In genomic region chr11:40692511-40693365, GRCm38 (mm10) we compare ENCODE assay signal across 8 mouse cellular contexts. TPM values are rescaled to one million over a fixed set of nuclear protein-coding genes. Genes with fewer than 3 reads are reported as not detected.
DNase-seq lines count a peak whose midpoint lies in the region; ATAC-seq and TF ChIP-seq lines count a peak whose summit lies in the region.

No protein-coding gene starts in this region.

- peaks cover 41% of the 10 kb centered on the region for H3K4me1 ChIP-seq in forebrain, embryonic 15.5 days
- H3K4me1 ChIP-seq in lung, embryonic 14.5 days (ENCODE audit: insufficient read depth): peaks cover 9% of the 10 kb centered on the region; the same call in 1 of the 2 replicates
- peaks cover 9% of the 10 kb centered on the region for H3K4me1 ChIP-seq in olfactory bulb, adult 2 months (ENCODE audit: control insufficient read depth, insufficient read depth, low read length)
- H3K4me1 ChIP-seq in thymus, adult 2 months (replicated peaks; ENCODE audit: control insufficient read depth, insufficient read depth, low read length): peaks cover 10% of the 10 kb centered on the region

- WGBS in forebrain, embryonic 15.5 days: under 1% methylated on average over 36 of the region's 36 CpGs
- WGBS in lung, embryonic 14.5 days: under 1% methylated on average over 33 of the region's 36 CpGs
- under 1% methylated on average over 36 of the region's 36 CpGs for WGBS in olfactory bulb, adult 2 months
- under 1% methylated on average over 36 of the region's 36 CpGs for WGBS in thymus, adult 2 months

- intact Hi-C loops in heart, postnatal 36 days (cut with DNase I): loop anchor here (1.0 kb wide), 2 partner anchors 41 to 63 kb away; partner anchors contain the start of genes Ccng1, Hmmr and Nudcd2

- peak; percentile 98 for ATAC-seq in forebrain, embryonic 15.5 days (replicated peaks)
- ATAC-seq in lung, embryonic 14.5 days (ENCODE audit: insufficient read depth): peak; percentile 96

- no peaks in the 10 kb centered on the region for H3K9me3 ChIP-seq in forebrain, embryonic 15.5 days
- no peaks in the 10 kb centered on the region for H3K9me3 ChIP-seq in lung, embryonic 14.5 days (ENCODE audit: low read depth, low read length)

- peak; percentile 90 for DNase-seq in ES-CJ7 (ENCODE audit: low read depth, low spot score)
- DNase-seq in cerebellum, adult 11 months: peak; percentile 91
- peak; percentile 94 to 96 for DNase-seq in heart, postnatal 36 days
- DNase-seq in layer of hippocampus, adult 2 months (ENCODE audit: low spot score in 2 of 2): peak; percentile 93
- DNase-seq in lung, embryonic 14.5 days: peak; percentile 97
- peak; percentile 95 for DNase-seq in thymus, adult 2 months

- no peak for TF ChIP-seq CTCF in layer of hippocampus, adult 2 months (conservative IDR thresholded peaks at IDR 0.05)
- no peak for TF ChIP-seq CTCF in lung, embryonic 14.5 days (IDR thresholded peaks at IDR 0.05; ENCODE audit: low read depth)
- no peak for TF ChIP-seq CTCF in olfactory bulb, adult 2 months (IDR thresholded peaks at IDR 0.05; ENCODE audit: insufficient read depth, low read depth, low read length)
- peak; percentile 38; the same call in 1 of the 2 replicates for TF ChIP-seq CTCF in thymus, adult 2 months (IDR thresholded peaks at IDR 0.05; ENCODE audit: borderline replicate concordance, control insufficient read depth, extremely low read depth, insufficient read depth, low read length, poor library complexity)

- peak overlapping the region; percentile 82 for H3K9ac ChIP-seq in forebrain, embryonic 15.5 days (replicated peaks)
- peak overlapping the region; percentile 84 for H3K9ac ChIP-seq in lung, embryonic 14.5 days

- TF ChIP-seq POLR2A in olfactory bulb, adult 2 months (IDR thresholded peaks at IDR 0.05; ENCODE audit: insufficient read depth, low read depth, low read length): peak; percentile 67
- TF ChIP-seq POLR2A in thymus, adult 2 months (IDR thresholded peaks at IDR 0.05; ENCODE audit: control insufficient read depth, extremely low read depth, insufficient read depth, low read length, poor library complexity): peak; percentile 88

- H3K4me2 ChIP-seq in forebrain, embryonic 15.5 days (replicated peaks): peak overlapping the region; percentile 94
- H3K4me2 ChIP-seq in lung, embryonic 14.5 days: peak overlapping the region; percentile 80

- H3K4me3 ChIP-seq in forebrain, embryonic 15.5 days: peak overlapping the region; percentile 90
- H3K4me3 ChIP-seq in layer of hippocampus, adult 2 months: peak overlapping the region; percentile 94
- H3K4me3 ChIP-seq in lung, embryonic 14.5 days (ENCODE audit: low read depth, low read length): peak overlapping the region; percentile 83
- H3K4me3 ChIP-seq in olfactory bulb, adult 2 months (ENCODE audit: insufficient read depth, low read depth, low read length): peak overlapping the region; percentile 96
- peak overlapping the region; percentile 73 for H3K4me3 ChIP-seq in thymus, adult 2 months (ENCODE audit: control insufficient read depth, insufficient read depth, low read length)

- H3K27ac ChIP-seq in forebrain, embryonic 15.5 days (replicated peaks): peak overlapping the region; percentile 82
- peak overlapping the region; percentile 96 for H3K27ac ChIP-seq in layer of hippocampus, adult 2 months
- peak overlapping the region; percentile 98 for H3K27ac ChIP-seq in lung, embryonic 14.5 days (ENCODE audit: low read depth)
- peak overlapping the region; percentile 75; the same call in 1 of the 2 replicates for H3K27ac ChIP-seq in olfactory bulb, adult 2 months (ENCODE audit: insufficient read depth, low read depth, low read length)
- peak overlapping the region; percentile 91 for H3K27ac ChIP-seq in thymus, adult 2 months (ENCODE audit: control insufficient read depth, insufficient read depth, low read length)

- no peaks in the 10 kb centered on the region for H3K36me3 ChIP-seq in forebrain, embryonic 15.5 days
- no peaks in the 10 kb centered on the region for H3K36me3 ChIP-seq in lung, embryonic 14.5 days (ENCODE audit: insufficient read depth)
- H3K36me3 ChIP-seq in thymus, adult 2 months (ENCODE audit: control insufficient read depth, insufficient read depth, low read length): no peaks in the 10 kb centered on the region

- H3K27me3 ChIP-seq in forebrain, embryonic 15.5 days: no peaks in the 10 kb centered on the region
- no peaks in the 10 kb centered on the region for H3K27me3 ChIP-seq in lung, embryonic 14.5 days (ENCODE audit: insufficient read depth, low read length)
- no peaks in the 10 kb centered on the region for H3K27me3 ChIP-seq in thymus, adult 2 months (ENCODE audit: control insufficient read depth, insufficient read depth, low read length)

RNA-seq across cellular contexts. Expression of gene Mat2b, which starts 2.3 kb away (rescaled TPM):
- 76.6 and 78.8 TPM in 2 replicates for polyA plus RNA-seq in forebrain, embryonic 15.5 days (2015; fragmentation: Nextera tagmentation; extraction: Ambion mirVana)
- 100 to 1,000 TPM; 107 TPM for total RNA-seq in heart, postnatal 36 days (2021)
- 100 to 1,000 TPM; 125 to 128 TPM for total RNA-seq in layer of hippocampus, adult 2 months (2021)
- 85.1 and 93.4 TPM in 2 replicates for polyA plus RNA-seq in lung, embryonic 14.5 days (2014; fragmentation: Nextera tagmentation; extraction: Ambion mirVana)
- not detected in 2 replicates for polyA plus RNA-seq in olfactory bulb, adult 2 months (2012; ENCODE audit: insufficient read depth, insufficient read length, low replicate concordance, missing spikeins)
- polyA plus RNA-seq in thymus, adult 2 months (2012; rRNA removed): 49.5 and 51.9 TPM in 2 replicates

RNA-seq across cellular contexts. Expression of gene Hmmr, which starts 40.5 kb away (rescaled TPM):
- polyA plus RNA-seq in forebrain, embryonic 15.5 days (2015; fragmentation: Nextera tagmentation; extraction: Ambion mirVana): 18.2 and 21.0 TPM in 2 replicates
- total RNA-seq in heart, postnatal 36 days (2021): under 1 TPM; 0.44 to 0.65 TPM
- under 1 TPM; 0.20 to 0.51 TPM for total RNA-seq in layer of hippocampus, adult 2 months (2021)
- 62.9 and 63.7 TPM in 2 replicates for polyA plus RNA-seq in lung, embryonic 14.5 days (2014; fragmentation: Nextera tagmentation; extraction: Ambion mirVana)
- polyA plus RNA-seq in olfactory bulb, adult 2 months (2012; ENCODE audit: insufficient read depth, insufficient read length, low replicate concordance, missing spikeins): not detected in 2 replicates
- 18.4 and 20.2 TPM in 2 replicates for polyA plus RNA-seq in thymus, adult 2 months (2012; rRNA removed)

RNA-seq across cellular contexts. Expression of gene Nudcd2, which starts 40.7 kb away (rescaled TPM):
- 78.7 and 80.2 TPM in 2 replicates for polyA plus RNA-seq in forebrain, embryonic 15.5 days (2015; fragmentation: Nextera tagmentation; extraction: Ambion mirVana)
- total RNA-seq in heart, postnatal 36 days (2021): 10 to 100 TPM; 12.3 to 17.8 TPM
- total RNA-seq in layer of hippocampus, adult 2 months (2021): 10 to 100 TPM; 16.1 to 25.0 TPM
- 167 and 172 TPM in 2 replicates for polyA plus RNA-seq in lung, embryonic 14.5 days (2014; fragmentation: Nextera tagmentation; extraction: Ambion mirVana)
- not detected in 2 replicates for polyA plus RNA-seq in olfactory bulb, adult 2 months (2012; ENCODE audit: insufficient read depth, insufficient read length, low replicate concordance, missing spikeins)
- 20.0 and 21.5 TPM in 2 replicates for polyA plus RNA-seq in thymus, adult 2 months (2012; rRNA removed)

Comparison
In these comparisons a context has a peak if more than half of its experiments do, and no peak if none do; other contexts are left out.
1. Peak in every context shown above with its lines: DNase-seq, ATAC-seq, H3K4me3 ChIP-seq and H3K27ac ChIP-seq.
2. RNA of gene Mat2b, which starts 2.3 kb away (polyA plus RNA-seq): 85.1 to 93.4 TPM in lung, embryonic 14.5 days, 76.6 to 78.8 TPM in forebrain, embryonic 15.5 days and 49.5 to 51.9 TPM in thymus, adult 2 months; not detected in olfactory bulb, adult 2 months; every median in the first group is over 10 times any median in the second.
3. RNA of gene Hmmr, which starts 40.5 kb away (polyA plus RNA-seq): 62.9 to 63.7 TPM in lung, embryonic 14.5 days, 18.4 to 20.2 TPM in thymus, adult 2 months and 18.2 to 21.0 TPM in forebrain, embryonic 15.5 days; not detected in olfactory bulb, adult 2 months; every median in the first group is over 10 times any median in the second.
4. RNA of gene Nudcd2, which starts 40.7 kb away (polyA plus RNA-seq): 167 to 172 TPM in lung, embryonic 14.5 days, 78.7 to 80.2 TPM in forebrain, embryonic 15.5 days and 20.0 to 21.5 TPM in thymus, adult 2 months; not detected in olfactory bulb, adult 2 months; every median in the first group is over 10 times any median in the second.